Mouse (Mus musculus) gastrocnemius, adult 2 months (tissue): ENCODE measurements around the gene Panx2. TPM values are rescaled to one million over a fixed set of nuclear protein-coding genes. Genes with fewer than 3 reads are reported as not detected.

Source experiments
- DNase-seq: peaks from one replicate; pipeline ENCODE4 v3.0.0; 2022
- H3K27ac ChIP-seq: fragments of 200-600 bp; 2 replicates; pipeline ENCODE4 v1.8.1; 2022; ENCODE audit warnings: mild to moderate bottlenecking
- H3K4me3 ChIP-seq: fragments of 200-600 bp; 2 replicates; pipeline ENCODE4 v1.8.1; 2022; ENCODE audit warnings: mild to moderate bottlenecking, moderate library complexity
- CTCF ChIP-seq: fragments of 200-600 bp; IDR thresholded peaks from 2 replicates; pipeline ENCODE4 v1.8.1; 2022; ENCODE audit warnings: antibody characterized with exemption, mild to moderate bottlenecking, moderate library complexity
- intact Hi-C: fragments of 180-260 bp; cut with DNase I; formaldehyde crosslinking; loops from one replicate; pipeline ENCODE4 v1.15.1; 2025
- total RNA-seq, 2 experiments: library from RNA; stranded (reverse); gene quantifications; 2 replicates each; pipeline ENCODE4 v1.2.3; 2021

Gene Panx2
- total RNA-seq, 2 experiments from 2014 or later = not detected

- Histone ChIP-seq H3K27ac (no peak overlapping the region), H3K4me3 (no peak overlapping the region)
- intact Hi-C loops = no loop called here
- DNase-seq = no peak
- TF ChIP-seq CTCF = no peak
Measured at GRCm38 (mm10) chr15:89063536-89063935, 4.0 kb downstream of the Panx2 start.

- H3K27ac ChIP-seq = no peak overlapping the region
- intact Hi-C loops = no loop called here
- H3K4me3 ChIP-seq = no peak overlapping the region
- no peak for DNase-seq
- no peak for TF ChIP-seq CTCF
Measured at GRCm38 (mm10) chr15:89064891-89065290, 5.4 kb downstream of the Panx2 start.

- Histone ChIP-seq H3K4me3 (no peak overlapping the region), H3K27ac (no peak overlapping the region)
- intact Hi-C loops = no loop called here
- no peak for DNase-seq
- TF ChIP-seq CTCF = no peak
Measured at GRCm38 (mm10) chr15:89067609-89068008, 8.1 kb downstream of the Panx2 start.

GRCm38 (mm10) chr15:89068226-89068625 lies 8.7 kb downstream of the Panx2 start:
- intact Hi-C loops = no loop called here
- TF ChIP-seq CTCF = no peak
- no peak overlapping the region for H3K27ac ChIP-seq

GRCm38 (mm10) chr15:89069336-89069840 lies 9.9 kb downstream of the Panx2 start:
- DNase-seq = no peak
- intact Hi-C loops = no loop called here
- H3K27ac ChIP-seq = no peak overlapping the region
- no peak for TF ChIP-seq CTCF
- no peak overlapping the region for H3K4me3 ChIP-seq

More at GRCm38 (mm10) chr15:89068226-89068625, 8.7 kb downstream of the Panx2 start:
- DNase-seq = no peak
- no peak overlapping the region for H3K4me3 ChIP-seq

GRCm38 (mm10) chr15:89070606-89071005 lies 11.1 kb downstream of the Panx2 start:
- intact Hi-C loops = no loop called here
- Histone ChIP-seq H3K4me3 (no peak overlapping the region), H3K27ac (no peak overlapping the region)
- TF ChIP-seq CTCF = no peak
- DNase-seq = peak; percentile 18

- intact Hi-C loops = no loop called here
Measured at GRCm38 (mm10) chr15:89073993-89074603, 14.6 kb downstream of the Panx2 start.

GRCm38 (mm10) chr15:89074613-89075477 lies 15.3 kb downstream of the Panx2 start, which contains the start of gene Trabd:
Gene Trabd, plus strand, starts transcription at chr15:89075124.
- intact Hi-C loops = loop anchor here (5.0 kb wide), 2 partner anchors 137 to 253 kb away; partner anchors contain the start of gene Ppp6r2
- peak; percentile 50 for DNase-seq
- no peak for TF ChIP-seq CTCF
- H3K27ac ChIP-seq = peak within 1 kb of the TSS; percentile 94
- peak within 1 kb of the TSS; percentile 96 for H3K4me3 ChIP-seq

More at GRCm38 (mm10) chr15:89073993-89074603, 14.6 kb downstream of the Panx2 start:
- Histone ChIP-seq H3K4me3 (no peak overlapping the region), H3K27ac (peak overlapping the region; percentile 94)
- DNase-seq = no peak
- TF ChIP-seq CTCF = no peak

GRCm38 (mm10) chr15:89075478-89076147 lies 16.1 kb downstream of the Panx2 start:
- peak; percentile 95 for DNase-seq
- intact Hi-C loops = loop anchor here (5.0 kb wide), 2 partner anchors 137 to 253 kb away; partner anchors contain the start of gene Ppp6r2
- peak; percentile 27; the same call in 1 of the 2 replicates for TF ChIP-seq CTCF
- Histone ChIP-seq H3K27ac (peak overlapping the region; percentile 94), H3K4me3 (peak overlapping the region; percentile 96)

- peak overlapping the region; percentile 96 for H3K4me3 ChIP-seq
- TF ChIP-seq CTCF = no peak
- peak; percentile 83 for DNase-seq
- H3K27ac ChIP-seq = peak overlapping the region; percentile 94
- intact Hi-C loops = loop anchor here (5.0 kb wide), 2 partner anchors 136 to 254 kb away; partner anchors contain the start of gene Ppp6r2
Measured at GRCm38 (mm10) chr15:89076156-89076731, 16.7 kb downstream of the Panx2 start.

- peak; percentile 55 for DNase-seq
- TF ChIP-seq CTCF = no peak
- Histone ChIP-seq H3K27ac (peak overlapping the region; percentile 94), H3K4me3 (peak overlapping the region; percentile 96)
- intact Hi-C loops = loop anchor here (5.0 kb wide), 2 partner anchors 134 to 256 kb away; partner anchors contain the start of gene Ppp6r2
Measured at GRCm38 (mm10) chr15:89078208-89078836, 18.8 kb downstream of the Panx2 start.

GRCm38 (mm10) chr15:89083906-89084305 lies 24.4 kb downstream of the Panx2 start:
- intact Hi-C loops = no loop called here
- TF ChIP-seq CTCF = no peak
- no peak overlapping the region for H3K27ac ChIP-seq

More at GRCm38 (mm10) chr15:89083906-89084305, 24.4 kb downstream of the Panx2 start:
- H3K4me3 ChIP-seq = no peak overlapping the region
- no peak for DNase-seq
